Mouse (Mus musculus) brain, embryonic 18.5 days (tissue): ENCODE results near the gene Slco1b2.
"Not testable (repeated sequence)": the region's sequence is repeated elsewhere in the genome, so short reads cannot be mapped to it uniquely, and the experiment has no call there.

Experiments used
- DNase-seq: peaks from one replicate; pipeline ENCODE4 v3.0.0-alpha.2; 2012; ENCODE audit warnings: low read depth, low spot score

Gene Slco1b2

DNA sequence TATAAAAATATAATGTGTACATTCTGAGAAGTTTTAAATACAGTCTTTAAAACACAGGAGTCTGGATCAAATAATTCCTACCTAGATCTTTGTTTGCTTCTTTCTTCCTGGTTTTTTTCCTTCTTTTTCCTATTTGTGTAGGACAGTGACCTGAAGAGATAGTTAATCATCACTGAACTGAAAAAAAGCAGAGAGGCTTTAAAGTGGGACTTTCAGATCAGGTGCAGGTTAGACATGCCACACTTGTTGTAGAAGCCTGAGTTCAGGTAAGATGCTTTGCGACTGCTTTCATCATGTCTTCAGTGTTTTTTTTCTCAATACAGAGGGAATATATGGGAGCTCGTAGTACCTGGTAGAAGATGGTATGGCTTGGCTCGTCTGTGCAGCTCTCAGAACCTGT, at the start of gene Slco1b2:
TSS of gene Slco1b2 (plus strand) at position 228 of the 400 bp plus-strand sequence.
- no peak for DNase-seq

GRCm38 (mm10) chr6:141584791-141585403, 44.4 kb upstream of the Slco1b2 start:
- no peak for DNase-seq

DNA sequence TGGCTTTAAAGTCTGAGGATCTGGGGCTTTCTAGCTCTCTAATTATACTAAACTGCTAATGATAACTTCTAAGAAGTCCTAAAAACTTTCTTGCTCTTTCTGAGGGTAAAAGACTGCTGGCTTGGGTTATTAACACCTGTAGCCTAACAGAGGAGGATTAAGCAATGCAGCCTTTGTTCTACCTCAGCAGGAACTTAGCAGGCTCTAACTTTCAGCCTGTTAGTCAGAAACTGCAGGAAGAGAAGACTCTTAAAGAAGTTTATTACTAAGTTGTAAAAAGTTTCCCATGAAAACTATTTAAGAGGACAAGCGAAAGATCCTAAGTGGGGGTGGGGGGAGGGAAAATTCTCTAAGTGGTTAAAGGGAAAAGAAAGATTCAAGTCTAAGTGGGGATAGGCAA, 39.3 kb upstream of the Slco1b2 start:
- DNase-seq = no peak

DNA sequence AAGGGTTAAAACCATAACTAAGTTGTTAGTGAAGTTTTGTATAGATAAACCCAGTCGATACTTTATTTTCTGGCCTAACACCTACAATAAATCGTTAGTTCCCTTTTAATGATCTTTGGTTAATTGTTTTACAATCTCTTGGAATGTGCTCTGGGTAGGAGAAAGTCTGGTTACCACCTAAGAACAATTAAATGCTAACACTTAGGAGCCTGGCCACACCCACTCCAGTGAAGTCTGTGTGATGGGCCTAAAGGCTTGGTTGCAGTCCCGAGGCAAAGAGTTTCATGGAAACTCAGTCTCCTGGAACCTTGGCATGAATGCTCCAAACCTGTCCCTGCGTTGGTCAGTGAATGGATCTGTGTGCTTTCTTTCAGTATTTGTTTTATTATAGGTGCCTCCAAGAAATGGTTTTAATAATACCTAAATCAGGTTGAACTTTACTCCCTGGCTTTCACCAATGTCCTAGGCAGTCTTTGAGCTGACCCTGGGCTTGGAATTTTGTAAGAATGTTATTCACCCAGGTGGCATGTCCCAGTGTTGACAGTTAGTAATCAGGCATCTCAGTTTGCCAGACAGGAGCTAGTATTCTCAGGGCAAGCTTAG, 38.6 kb upstream of the Slco1b2 start:
- DNase-seq = not testable (repeated sequence)

- no peak for DNase-seq
These were observed 33.2 kb upstream of the Slco1b2 start for GRCm38 (mm10) chr6:141596081-141596480.

DNA sequence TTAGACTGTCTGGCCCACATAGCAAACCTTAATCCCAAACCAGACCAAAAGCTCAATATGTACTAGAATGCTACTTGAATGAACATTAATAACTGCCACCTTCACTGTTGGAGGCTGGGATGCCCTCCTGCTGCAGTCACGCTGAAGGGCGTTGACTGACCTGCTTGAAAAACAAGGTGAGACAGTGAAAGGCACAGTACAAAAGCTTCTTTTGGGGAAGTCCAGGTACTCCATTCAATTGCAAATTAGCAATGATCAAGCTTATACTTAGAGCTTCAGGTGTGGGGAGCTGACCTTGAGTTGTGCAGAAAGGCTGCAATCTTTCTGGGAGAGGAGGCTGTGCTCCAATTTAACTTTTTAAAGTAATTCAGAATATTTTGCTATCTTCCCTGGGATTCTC, 32.3 kb upstream of the Slco1b2 start:
- DNase-seq = no peak

DNA sequence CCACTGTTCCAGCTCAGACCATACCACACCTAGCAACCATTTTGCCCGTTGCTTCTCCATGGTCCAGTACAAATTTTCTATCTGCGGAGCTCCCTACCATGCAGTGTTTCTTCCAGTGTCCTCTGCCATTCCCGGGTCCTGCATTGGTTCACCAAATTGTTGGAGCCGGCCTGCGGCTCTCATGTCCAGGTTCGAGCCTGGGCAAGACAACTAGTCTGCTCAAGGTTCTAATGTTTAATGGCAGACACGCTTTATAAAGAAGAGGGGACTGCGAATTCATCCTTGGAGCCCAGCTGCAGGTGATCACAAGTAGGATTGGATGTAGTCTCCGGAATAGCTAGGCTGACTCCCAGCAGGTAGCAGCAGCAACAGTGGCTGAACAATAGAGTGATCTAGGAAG, 28.4 kb upstream of the Slco1b2 start:
- no peak for DNase-seq

DNA sequence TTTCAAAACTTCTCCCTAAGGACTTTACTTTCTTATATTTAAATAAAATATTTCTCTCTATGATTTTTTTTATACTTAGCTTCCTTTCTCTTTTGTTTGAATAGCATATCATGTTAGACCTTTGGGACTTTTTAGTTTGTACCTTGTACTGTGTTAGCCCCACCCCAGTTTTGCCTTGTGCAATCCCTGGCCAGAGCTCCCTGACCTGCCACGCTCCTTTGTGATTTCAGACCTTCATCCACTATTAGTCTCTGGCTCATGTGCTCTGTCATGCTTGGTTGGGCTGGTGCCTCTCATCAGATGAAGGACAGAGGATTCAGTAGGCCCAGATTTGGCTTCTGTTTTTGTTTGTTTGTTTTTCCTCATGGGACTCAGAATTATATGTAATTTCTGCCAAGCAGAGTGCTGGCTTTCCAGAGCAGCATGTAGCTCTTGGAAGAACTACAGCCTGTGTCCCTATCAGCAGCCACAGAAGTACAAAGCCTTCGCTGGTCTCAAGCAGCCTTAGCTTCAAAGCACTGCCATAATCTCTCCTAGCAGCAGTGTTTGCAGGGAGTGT, 18.5 kb upstream of the Slco1b2 start:
- no peak for DNase-seq

GRCm38 (mm10) chr6:141614017-141614416, 15.3 kb upstream of the Slco1b2 start:
- DNase-seq = no peak

GRCm38 (mm10) chr6:141615348-141615747, 14.0 kb upstream of the Slco1b2 start:
- no peak for DNase-seq

DNA sequence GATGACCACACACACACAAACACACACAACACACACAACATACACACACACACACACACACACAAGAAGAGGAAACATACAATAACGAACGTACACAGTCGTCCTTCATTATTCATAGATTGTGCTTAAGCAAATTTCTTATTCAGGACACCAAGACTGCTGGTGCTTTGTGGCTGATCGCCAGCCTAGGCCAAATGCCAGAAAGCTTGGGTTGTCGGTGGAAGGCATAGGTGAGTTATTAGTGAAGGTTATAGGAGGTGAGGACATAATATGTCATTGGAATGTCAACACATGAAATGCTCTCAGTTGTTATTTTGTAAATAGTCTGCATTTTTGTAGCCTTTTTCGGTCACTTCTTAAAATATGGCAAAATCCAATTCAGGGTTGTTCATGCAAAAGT, 3.6 kb downstream of the Slco1b2 start:
- no peak for DNase-seq

DNA sequence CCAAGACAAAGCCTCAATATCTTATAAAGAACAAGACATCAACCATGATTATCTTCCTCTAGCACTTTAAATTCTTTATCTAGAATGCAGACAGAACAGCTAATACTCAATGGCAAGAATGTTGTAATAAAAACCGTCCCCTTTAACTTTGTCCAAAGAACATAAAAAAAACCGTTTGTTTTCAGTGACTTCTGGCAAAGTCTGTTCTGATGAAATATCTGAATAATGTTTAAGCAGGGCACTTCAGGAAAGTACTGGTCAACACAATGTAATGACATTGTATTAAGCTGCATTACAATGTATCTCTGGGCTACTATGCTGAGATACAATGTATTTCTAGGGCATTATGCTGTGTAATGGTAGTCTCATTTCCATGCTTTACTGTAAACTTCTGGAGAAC, 5.9 kb downstream of the Slco1b2 start:
- no peak for DNase-seq

GRCm38 (mm10) chr6:141640639-141641038, 11.3 kb downstream of the Slco1b2 start:
- DNase-seq = no peak

DNA sequence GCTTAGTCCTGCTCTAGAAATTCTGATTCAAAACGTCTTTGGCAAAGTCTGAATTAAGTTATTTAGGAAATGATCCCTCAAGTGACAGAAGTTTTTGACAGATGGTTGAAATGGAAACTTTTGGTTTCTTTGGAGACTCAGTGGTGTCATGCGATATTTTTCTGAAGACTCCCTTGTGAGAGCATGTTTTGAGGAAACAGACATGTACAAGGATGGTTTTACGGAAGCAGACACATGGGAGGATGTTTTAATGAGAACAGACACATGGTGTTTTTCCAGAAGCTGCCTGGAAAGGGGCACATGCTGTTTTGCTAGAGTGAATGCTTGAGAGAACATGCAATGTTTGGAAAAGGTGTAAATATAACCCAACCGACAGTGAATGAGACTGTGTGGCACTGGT, 57.7 kb downstream of the Slco1b2 start:
- DNase-seq = peak; percentile 26

GRCm38 (mm10) chr6:141691246-141691645, 61.9 kb downstream of the Slco1b2 start:
- no peak for DNase-seq
